Mouse (Mus musculus) adipocyte (in vitro differentiated cells): ENCODE data around the gene Zfp276.
A peak's percentile ranks its signal among the peaks of the same experiment; 100 is the strongest.
"Not testable (repeated sequence)": the region's sequence is repeated elsewhere in the genome, so short reads cannot be mapped to it uniquely, and the experiment has no call there.

Source experiments
- DNase-seq: peaks from one replicate; pipeline ENCODE4 v3.0.0-alpha.2; 2016; ENCODE audit warnings: low spot score

The Zfp276 gene

DNA sequence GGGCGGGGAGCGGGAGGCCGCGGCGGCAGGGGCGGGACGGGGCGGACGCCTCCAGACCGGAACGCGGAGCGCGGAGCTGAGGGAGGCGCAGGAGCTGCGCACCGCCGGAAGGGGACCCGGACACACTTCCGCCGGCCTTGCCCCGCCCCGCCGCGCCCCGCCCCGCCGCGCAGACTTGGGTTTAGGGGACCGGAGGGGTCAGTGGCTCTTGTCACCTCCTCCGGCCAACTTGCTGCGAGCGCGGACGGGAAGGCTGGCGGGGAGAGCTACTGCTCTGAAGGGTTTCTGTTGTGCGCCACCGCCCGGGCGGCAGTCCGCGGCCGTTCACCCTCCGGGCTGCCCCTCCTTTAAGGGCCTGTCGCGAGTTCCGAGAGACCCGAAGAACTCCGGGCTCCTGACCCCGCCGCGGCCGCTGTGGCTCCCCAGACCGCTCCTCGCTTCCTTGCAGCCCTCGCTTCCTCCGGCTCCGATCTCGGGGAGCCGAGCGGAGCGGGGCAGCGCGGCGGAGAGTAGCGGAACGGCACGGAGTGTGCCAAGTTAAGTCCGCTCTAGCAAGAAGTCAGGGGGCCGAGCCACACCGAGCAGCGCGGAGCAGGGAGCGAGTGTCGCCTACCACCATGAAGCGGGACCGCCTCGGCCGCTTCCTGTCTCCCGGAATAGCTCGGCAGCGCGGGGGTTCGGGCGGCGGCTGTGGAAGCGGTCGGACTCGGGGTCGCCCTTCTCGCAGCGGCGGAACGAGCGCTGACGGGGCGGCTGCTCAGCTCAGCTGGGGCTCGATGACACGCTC is at the start of gene Zfp276, which contains the start of gene Vps9d1:
Zfp276 (plus strand) TSS at position 97 of the 787 bp plus-strand sequence.
Vps9d1 (minus strand) TSS at position 250 of the 787 bp plus-strand sequence.
- DNase-seq, result peak; percentile 74

GRCm38 (mm10) chr8:123211876-123212275 is 42.1 kb upstream of the Zfp276 start:
- no peak for DNase-seq

DNA sequence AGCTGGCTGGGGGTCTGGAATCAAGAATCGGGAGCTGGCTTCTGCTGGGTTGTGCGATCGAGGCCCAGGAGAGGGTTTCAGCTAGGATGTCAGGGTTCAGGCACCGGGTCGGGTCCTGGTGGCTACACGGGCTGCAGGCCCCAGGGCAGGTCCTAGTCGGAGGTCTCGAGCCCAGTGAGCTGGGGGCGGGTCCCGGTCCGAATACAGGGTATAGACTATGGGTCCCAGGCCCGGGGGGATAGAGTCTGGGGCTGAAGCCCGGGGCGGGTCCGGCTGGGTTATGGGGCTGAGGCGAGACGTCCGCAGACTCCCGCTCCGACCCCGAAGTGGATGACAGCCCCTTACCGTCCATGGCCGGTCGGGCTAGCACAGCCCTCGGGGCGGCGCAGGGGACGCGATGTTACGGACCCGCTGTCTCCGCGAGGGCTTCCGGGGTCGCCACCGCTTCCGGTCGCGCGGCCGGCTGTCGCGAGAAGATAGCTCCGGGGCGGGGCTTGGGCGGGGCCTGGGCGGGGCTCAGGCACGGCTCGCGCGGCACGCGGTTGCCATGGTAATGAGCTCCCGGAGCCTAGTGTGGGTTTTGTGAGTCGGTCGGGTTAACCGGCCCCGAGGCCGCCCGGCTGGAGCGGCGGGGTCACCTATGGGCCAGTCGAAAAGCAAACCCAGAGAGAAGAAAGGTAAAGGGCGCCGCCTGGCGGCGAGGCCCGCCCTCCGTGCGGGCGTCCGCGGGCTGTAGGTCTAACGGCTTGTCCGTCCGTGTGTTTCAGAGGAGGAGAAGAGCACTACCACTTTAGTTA is 41.5 kb upstream of the Zfp276 start, which contains the start of the genes Chmp1a and Spata33:
Chmp1a (minus strand) TSS at position 443 of the 797 bp plus-strand sequence.
Spata33 (plus strand) TSS at position 512 of the 797 bp plus-strand sequence.
- DNase-seq, result peak; percentile 89

DNA sequence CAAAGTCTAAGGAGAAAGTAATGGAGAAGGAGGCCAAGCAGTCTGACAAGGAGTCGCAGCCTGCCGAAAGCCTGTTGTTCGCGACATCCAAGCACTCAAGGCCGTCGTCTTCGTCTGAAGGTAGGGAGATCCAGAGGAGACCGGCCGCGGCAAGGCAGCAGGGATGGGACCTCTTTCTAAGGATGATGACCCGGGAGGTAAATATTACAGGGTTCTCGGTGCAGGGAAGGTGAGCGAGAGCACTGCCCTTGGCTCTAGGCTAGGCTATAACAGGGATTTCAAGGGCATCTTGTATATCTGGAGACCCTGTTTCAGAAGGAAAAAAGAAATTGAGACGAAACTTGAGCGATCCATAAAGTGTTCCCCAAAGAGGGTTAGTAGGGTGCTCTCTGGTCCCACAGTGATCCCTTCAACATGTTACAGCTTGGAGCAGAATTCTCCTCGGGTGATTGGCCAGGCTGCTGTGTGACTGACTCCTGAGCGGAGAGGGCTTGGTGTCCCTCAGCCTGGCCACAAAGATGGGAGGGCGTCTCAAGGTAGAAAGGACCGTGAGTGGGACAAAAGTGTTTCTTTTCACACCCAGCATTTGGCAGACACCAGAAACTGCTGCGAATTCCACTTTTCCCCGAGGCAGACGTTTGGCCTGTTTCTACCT is 40.8 kb upstream of the Zfp276 start:
- DNase-seq, result no peak

GRCm38 (mm10) chr8:123215430-123215829 is 38.6 kb upstream of the Zfp276 start:
- DNase-seq, result no peak

DNA sequence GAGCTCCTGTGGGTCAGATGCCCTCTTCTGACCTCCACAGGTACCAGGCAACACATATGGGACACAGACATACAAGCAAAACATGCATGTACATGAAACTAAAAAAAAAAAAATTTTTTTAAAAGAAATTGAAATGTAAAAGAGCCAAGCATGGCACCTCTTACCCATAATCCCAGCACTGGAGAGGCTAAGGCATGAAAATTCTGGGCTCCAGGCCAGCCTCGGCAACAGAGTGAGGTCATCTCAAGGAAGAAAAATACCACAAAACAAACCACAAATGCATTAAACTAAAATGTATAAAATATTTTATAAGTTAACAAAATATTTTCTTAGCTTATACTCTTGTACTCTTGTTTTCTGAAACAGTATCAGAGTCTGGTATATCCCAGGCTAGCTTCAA is 33.1 kb upstream of the Zfp276 start:
- peak; percentile 92 for DNase-seq

GRCm38 (mm10) chr8:123224278-123225266 is 29.4 kb upstream of the Zfp276 start, which contains the start of gene Cdk10:
Cdk10 (plus strand) TSS chr8:123224842.
- DNase-seq, result peak; percentile 93

GRCm38 (mm10) chr8:123228416-123228815 is 25.6 kb upstream of the Zfp276 start:
- no peak for DNase-seq

DNA sequence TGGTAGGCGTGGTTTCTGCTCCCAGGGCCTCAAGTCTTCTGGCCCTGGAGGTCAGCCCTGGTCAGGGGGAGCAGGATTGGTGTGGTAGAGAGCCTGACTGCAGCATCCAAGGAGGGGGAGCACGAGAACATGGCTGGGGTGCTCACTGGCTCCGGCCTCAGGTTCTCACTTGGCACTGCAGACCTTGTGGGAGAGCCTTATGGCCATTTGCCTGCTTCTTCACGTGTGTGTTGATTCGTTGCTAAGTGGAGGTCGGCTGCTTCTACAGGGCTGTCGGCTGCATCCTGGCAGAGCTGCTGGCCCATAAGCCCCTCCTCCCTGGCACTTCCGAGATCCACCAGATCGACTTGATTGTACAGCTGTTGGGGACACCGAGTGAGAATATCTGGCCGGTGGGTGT is 23.7 kb upstream of the Zfp276 start:
- not testable (repeated sequence) for DNase-seq

GRCm38 (mm10) chr8:123231742-123232141 is 22.3 kb upstream of the Zfp276 start:
- DNase-seq, result no peak

GRCm38 (mm10) chr8:123232553-123232952 is 21.4 kb upstream of the Zfp276 start:
- no peak for DNase-seq

GRCm38 (mm10) chr8:123233300-123233699 is 20.7 kb upstream of the Zfp276 start:
- no peak for DNase-seq

- DNase-seq, result no peak
These were observed 20.2 kb upstream of the Zfp276 start for GRCm38 (mm10) chr8:123233760-123234159.

DNA sequence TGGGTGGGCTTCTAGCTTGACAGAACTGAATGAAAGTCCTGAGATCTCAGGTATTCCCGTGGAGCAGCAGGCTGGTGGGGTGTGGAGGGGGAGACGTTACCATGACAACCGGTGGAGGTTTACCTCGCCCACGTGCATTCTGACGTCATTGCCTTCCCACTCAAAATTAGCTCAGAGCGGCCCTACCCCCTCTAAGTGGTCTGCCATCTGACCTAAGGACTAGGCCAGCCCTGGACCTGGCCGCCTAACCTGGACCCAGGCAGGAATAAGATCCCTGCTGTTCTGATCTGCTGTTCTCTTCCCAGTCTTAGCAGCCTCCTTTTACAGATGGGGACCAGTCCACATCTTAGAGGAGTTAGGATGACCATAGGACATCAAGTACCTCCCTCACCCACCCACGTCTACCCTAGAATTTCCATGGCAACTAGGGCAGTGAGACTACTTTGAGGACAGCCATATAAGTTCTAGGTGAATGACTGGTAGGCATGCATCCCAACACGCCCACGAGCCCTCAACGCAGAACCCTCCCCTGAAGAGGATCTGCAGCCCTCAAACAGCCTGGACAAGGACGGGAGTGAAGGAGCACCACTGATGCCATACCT is 19.0 kb upstream of the Zfp276 start:
- no peak for DNase-seq

GRCm38 (mm10) chr8:123235520-123236497 is 18.2 kb upstream of the Zfp276 start, which contains the start of gene Spata2l:
Spata2l (minus strand) TSS chr8:123236233.
- peak; percentile 80 for DNase-seq

GRCm38 (mm10) chr8:123239398-123239797 is 14.6 kb upstream of the Zfp276 start:
- no peak for DNase-seq

- DNase-seq, result no peak
These were observed 11.7 kb upstream of the Zfp276 start for GRCm38 (mm10) chr8:123242107-123242923.

- no peak for DNase-seq
These were observed 10.9 kb upstream of the Zfp276 start for GRCm38 (mm10) chr8:123243053-123243452.
